Mouse (Mus musculus): ENCODE data around the gene Abtb2.

The Abtb2 gene

DNA sequence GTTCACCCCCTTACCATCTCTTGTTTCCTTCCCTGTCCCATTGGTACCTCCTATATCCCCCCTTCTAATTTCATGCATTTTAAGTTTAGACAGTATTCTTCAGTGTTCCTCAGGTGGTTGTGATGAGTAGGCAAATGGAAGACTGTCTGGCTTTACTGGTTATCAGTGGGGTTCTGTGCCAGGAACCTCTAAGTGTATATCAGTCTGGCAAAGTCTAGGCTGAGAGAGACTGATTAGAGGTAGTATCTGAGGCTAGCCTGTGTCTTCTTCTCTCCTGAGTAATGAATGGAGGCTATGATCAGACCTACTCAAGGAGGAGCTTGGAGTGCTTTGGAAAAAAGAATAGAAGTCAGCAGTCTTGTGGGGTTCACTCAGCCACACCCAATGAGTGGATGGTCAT, 18.0 kb downstream of the Abtb2 start:
- DNase-seq (ENCODE audit: low spot score in 2 of 2) = no peak

DNA sequence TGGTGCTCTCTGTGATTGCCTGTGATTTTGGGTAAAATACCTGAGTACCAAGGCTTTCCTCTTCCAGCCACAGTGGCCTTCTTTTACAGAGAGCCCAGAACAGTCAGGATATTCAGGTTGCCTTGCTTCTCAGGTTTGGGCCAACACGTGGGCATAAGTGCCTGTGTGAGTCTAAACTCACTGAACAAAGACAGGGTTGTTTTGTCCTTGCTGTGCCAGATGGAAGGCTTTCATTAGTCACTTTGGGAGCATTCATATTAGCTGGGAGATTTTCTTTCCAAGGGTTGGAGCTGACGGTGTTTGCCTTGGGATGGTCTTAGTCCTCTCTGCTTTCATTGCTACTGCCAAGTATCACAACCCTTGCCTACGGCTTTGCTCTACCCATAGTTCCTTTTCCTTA, 20.3 kb downstream of the Abtb2 start:
- no peak for DNase-seq (ENCODE audit: low spot score in 2 of 2)

DNA sequence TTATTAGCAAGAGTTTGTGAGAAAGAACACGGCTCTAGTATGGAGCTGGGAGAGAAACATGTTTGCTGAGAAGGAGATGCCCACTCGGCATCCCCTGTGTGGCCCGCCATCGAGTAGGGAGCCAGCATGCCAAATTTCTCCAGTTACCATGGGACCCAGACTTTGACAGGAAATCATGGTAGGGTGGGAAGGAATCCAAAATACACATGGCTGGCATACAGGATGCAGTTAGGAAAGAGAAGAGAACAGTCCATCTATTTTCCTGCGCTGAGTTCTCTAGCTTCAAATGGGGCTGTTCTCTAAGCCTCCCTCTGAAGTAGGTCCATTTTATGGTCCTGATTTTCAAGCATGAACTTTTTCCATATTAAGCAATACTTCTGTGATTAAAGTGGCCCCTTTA, 22.7 kb downstream of the Abtb2 start:
- DNase-seq (ENCODE audit: low spot score in 2 of 2) = no peak

DNA sequence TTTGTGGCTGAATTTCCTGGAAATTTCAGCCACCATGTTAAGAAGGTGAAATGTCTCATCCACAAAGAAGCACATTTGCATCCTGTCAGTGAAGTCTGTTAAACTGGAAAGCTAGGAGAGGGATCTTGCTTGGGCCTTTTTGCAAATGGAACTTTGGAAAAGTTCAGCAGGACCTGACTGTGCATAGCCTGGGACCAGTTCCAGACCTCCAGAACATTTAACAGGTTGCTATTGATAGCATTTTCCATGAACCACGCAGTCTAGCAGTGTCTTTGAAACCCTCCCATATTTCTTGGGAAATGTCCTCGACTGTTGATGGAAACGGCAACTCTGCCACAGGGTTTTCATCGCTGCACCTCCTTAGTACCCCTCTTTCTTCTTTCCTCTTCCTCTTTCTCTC, 23.3 kb downstream of the Abtb2 start:
- DNase-seq (ENCODE audit: low spot score in 2 of 2) = no peak

DNA sequence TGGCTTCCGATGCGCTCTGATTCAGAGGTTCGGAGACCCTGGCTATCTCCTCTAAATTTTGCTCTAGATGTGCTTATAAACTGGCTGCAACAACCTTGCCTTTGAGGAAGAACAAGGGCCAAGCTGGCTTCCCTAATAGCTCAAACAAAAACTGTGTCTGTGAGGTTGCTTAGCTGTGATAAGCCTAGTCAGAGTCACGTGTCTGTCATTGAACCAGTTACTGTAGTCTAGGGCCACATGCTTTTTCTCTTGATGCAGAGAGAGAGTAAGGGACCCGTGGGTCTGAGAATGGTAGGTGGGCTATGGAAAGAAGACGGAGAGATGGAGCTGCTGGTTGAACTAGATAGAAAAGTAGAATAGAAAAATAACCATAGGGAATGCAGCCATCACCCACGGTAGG, 24.5 kb downstream of the Abtb2 start:
- no peak for DNase-seq (ENCODE audit: low spot score in 2 of 2)

DNA sequence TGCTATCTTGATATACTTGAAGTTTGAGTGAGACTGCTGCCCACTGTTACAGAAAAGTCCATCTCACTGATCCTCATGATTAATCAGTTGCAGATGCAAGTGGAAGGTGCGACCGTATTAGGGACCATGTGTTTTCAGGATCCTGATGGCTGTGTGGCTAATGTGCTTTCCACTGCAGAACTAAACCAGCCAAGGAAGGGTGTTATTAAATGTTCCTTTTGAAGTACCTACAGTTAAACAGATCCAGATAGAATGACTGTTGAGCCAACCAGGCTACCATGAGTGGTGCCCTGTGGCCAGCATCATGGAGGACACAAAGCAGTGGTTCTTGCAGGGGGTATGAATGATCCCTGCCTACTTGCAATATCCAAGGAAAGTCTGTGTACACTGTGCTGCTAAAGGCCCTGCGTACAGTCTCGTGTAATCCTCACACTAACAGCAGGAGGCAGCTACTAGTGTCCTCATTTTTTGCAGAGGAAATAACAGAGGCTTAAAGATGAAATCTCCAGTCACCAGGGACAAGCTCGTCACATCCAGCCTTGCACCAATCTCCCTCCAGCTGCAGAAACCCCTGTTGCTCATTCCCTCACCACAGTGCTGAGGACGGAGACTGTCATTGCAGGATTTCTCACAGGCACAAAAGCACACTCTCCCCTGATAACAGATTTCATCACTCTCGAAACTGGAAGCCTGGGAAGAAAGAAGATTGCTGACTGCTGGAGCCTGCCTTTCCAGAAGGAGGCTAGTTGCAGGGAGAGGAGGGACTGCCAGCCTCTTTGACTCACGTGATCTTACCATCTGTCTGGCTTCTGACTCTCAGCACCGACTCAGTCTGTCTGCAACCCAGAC, 25.9 kb downstream of the Abtb2 start:
- no peak for DNase-seq (ENCODE audit: low spot score in 2 of 2)

DNA sequence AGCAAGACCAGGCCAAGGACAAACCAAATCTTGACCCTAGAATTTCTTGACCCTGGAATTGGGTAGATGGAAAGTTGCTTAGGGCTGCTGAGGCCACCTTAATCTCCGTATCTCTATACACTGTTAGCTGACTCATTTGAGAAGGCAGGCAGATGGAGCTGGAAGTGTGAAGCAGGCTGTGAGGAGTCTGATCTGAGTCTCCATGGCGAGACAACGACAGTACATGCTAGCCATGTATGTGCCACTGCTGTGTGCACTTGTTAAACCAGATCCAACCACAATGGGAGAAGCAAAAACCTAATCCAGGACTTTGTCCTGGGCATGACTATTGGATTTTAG, 26.4 kb downstream of the Abtb2 start:
- DNase-seq (ENCODE audit: low spot score in 2 of 2) = no peak

DNA sequence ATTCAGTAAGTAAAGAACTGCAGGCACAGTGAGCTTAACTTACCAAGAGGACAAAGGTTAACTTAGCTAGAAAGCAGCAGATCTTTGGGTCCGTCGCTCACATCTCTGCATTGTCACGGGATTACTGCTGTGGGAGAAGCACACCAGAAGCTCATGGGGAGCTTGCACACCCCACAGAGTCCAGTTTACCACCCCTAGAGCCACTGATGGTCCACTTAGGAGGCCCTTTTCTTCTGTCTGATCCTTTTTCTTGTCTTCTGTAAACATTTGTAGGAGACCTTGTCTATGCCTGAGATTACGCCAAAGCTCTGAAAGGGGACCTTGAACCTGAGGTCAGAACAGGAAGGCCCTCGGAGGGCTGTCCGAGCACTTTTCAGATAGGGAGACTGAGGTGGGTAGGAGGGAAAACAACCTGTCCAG, 28.5 kb downstream of the Abtb2 start:
- DNase-seq (ENCODE audit: low spot score in 2 of 2) = no peak

DNA sequence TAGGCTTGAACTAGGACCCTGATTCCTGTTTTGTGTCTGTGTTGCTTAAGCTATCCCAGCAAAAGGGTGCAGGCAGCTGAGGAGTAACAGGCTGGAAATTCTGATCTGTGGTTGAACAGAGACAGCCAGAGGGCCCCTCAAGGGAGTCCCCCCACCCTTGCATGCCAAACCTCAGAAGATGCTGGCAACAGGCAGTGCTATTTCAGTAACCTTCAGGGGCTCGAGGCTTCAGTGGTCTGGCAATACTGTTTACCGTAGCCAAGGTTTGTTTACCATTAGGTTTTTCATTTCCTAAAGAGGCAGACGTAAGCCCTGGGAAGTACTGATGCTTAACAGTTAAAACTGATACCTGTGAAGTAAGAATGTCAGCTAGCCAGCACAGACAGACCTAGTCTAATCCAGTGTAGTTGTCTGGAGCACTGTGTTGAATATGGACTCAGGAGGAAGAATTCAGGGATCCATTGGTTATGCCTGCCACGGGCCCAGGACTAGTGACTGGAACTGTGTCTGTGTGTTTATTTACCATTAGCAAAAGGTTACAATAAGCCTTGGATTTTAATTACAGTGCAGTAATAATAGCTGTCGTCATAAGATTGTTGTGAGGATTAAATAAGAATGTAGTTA, 29.0 kb downstream of the Abtb2 start:
- no peak for DNase-seq (ENCODE audit: low spot score in 2 of 2)

DNA sequence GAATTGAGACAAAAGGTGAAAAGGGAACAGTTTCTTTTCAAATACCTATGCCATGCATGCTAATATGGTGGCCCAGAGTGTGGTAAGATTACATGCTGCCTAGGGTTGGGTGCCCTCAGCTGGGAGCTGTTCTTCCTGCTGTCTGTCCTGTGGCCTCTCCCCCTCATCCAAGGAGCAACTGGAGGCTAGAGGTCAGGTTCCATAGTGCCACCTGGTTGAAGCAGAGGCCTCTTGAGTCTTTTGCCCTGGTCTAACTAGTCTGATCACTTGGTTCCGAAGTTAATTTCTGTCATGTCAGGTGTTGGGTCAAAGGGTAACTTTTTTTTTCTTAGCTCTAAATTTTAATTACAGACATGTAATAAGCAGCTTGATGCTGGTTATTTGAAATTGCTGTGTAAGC, 33.2 kb downstream of the Abtb2 start:
- no peak for DNase-seq (ENCODE audit: low spot score in 2 of 2)

DNA sequence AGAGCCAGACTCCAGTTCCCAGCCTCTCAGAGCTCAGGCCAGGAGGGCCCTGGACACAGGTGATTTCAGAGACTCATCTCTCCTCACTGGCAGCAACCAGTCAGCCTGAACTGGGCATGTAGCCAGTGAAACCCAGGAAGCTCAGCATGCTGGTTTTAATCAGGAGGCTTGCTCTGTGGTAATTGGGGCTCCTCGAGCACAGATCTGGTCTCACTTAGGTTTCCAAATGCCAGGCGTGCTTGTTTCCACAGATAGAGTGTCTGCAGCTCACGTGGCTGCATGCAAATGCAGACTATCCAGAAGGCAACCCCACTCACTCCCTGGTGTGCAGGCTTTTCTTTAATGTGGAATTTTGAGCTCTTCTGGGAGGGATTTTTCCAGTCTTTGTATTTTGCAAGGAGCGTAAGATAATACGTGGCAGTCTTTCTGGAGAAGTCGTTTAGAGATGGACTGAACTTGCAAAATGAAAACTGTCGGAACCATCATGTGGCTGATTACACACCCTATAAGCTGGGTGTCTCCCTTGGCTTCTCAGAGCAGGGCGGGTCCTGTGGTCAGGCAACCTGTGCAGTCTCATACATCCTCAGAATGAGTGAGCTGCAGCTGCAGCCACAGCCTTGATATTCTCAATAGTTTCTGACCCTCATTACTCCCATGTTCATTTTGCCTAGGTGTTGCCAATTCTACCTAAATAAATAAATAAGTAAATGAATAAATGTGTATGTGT, 34.2 kb downstream of the Abtb2 start:
- DNase-seq (ENCODE audit: low spot score in 2 of 2) = no peak

DNA sequence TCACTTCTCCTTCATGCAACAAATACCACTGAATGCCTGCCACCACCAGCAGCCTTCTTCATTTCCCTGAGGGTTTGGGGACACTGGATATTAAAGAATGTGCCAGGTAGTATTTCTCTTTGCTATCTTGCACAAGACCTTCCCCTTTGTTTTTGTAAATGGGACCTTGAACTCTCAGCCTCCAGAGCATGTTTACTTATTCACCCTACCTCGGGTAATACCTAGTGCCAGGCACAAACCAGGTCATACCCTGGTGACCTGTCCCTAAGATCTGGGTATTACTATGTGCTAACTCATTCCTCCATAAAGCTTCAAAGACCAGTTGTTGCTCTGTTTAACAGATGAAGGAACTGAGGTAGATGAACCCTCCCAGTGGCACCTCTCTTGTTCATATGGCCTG, 35.0 kb downstream of the Abtb2 start:
- DNase-seq (ENCODE audit: low spot score in 2 of 2) = no peak

DNA sequence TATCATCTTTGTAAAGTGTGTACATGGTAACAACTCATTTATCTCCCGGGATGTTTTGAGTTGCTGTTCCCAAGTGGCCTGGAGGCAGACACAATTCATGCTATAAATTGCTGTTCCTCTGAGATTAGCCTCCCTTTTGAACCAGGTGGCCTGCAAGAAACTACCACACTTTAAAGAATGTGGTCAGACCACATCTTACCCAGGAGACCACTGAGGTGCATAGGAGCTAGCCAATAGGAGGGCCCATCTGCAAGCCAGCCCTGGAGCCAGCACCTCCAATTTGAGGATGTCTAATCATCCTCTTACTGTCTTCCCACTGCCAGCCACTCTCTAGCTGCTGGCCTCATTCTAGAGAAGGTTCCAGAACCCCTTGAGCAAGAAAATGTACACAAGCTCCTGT, 35.4 kb downstream of the Abtb2 start:
- no peak for DNase-seq (ENCODE audit: low spot score in 2 of 2)

DNA sequence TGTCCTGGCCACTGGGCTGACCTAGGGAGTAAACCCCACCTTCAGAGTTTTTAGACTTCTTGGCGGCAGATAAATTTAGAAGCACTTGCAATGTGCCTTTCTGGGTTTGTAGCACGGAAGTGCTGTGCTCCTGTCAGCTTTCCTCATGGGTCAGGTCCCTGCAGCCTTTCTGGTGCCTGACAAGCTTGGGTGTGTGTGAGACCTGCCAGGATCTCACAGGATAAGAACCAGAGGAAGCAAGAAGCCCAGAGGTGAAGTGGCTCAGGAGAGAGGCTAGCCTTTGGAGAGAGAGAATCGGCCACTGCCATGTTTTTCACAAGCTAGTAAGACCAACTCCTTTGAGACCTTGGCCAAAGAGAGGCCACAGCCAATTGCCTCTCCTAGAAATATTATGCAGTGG, 37.1 kb downstream of the Abtb2 start:
- DNase-seq (ENCODE audit: low spot score in 2 of 2) = no peak

DNA sequence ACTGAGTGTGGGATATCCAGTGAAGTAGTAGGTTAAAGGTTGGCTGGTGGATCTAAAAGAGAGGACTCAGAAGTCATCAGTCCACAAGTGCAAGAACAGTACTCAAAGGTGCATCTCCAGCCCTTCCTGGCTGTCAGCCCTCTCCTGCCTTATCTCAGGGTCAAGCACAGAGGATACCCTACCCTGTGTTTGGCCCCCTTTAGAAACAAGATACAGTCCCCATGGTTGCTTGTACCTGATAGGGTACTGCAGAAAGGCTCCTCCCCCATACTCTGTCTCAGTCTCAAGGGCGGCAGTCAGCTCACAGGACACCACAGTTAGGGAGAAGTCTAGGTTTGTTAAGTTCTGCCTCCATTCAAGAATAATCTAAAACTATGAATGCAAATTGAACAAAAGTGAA, 37.8 kb downstream of the Abtb2 start:
- DNase-seq (ENCODE audit: low spot score in 2 of 2) = no peak

DNA sequence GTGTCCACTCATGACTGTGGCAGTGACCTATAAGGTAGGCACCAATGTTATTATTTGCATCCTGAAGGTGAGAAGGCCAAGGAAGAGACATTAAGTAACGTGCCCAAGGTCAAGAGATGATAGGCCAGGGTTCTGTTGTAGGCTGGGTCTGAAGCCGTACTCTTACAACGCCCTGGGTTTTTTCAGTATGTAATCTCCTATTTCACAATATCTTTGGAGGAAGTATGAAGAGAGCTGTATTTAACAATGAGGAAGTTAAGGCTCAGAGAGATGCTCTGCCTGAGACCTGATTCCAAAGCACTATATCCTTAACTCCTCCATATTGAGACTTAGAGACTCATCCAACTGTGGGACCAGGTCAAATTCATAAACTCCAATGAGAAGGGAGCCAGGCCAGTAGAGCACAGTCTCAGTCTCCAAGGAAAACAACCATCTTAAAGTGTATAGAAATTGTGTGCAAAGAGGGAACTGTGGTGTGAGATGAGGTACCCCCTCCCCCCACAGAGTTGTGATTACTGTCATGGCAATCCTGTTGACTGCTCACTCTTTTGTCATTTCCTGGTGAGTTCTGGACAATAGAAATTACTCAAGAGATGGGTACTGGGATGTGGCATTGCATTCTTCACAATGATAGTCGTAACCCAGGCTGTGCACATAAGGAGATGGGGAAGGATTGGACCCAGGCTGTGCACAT, 39.8 kb downstream of the Abtb2 start:
- no peak for DNase-seq (ENCODE audit: low spot score in 2 of 2)

DNA sequence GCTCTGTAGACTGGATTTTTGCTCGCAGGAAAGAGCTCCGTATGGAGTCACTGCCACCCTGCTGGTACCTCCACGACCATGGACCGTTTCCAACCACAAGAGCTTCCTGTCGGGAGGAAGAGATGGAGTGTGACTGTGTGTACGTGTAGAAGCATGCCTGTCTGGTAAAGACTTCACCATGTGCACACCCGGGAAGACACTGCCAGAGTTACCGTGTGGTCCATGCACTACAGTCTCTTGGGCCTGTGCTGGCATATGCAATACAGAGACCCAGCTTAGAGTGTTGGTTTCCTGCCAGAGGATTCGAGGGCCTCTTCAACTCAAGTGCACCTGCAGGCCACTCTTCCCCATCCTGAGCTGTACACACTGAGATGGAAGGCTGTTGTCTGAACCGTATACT, 41.8 kb downstream of the Abtb2 start:
- no peak for DNase-seq (ENCODE audit: low spot score in 2 of 2)

DNA sequence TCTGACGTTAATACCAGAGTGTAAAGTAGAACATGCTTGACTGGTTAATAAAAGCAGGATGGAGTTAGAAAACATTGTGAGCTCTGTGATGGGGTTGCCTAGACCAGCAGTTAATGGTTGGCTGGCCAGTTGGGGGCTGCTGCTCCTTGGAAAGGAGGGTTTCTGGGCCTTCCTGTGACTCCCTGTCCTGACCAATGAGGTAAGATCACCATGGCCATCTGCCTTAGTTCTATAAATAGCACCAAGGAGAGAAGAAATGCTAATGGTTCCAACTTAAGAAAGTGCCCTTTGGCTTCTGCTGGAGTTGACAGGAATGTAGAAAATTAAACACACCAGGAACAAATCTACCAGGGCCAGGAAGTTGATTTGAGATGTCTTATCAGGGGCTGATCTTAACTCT, 42.8 kb downstream of the Abtb2 start:
- DNase-seq (ENCODE audit: low spot score in 2 of 2) = no peak

DNA sequence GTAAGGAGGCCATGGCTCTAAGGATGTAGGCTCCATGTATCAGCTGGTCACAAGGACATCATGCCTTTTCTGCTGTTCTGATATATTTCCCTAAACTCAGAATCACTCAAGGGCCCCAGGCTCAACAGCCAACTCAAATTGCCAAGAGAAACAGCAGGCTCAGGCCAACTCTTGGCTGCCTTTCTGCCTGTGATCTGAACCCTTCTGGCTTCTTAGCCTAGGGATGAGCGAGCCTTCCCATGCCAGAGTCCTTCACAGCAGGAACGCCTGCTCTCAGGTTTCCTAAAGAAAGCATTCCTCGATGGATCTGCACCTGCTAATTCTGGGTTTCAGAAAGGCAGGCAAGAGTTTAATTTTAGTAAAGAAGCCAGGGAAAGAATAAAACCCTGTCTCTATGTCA, 43.4 kb downstream of the Abtb2 start:
- no peak for DNase-seq (ENCODE audit: low spot score in 2 of 2)

DNA sequence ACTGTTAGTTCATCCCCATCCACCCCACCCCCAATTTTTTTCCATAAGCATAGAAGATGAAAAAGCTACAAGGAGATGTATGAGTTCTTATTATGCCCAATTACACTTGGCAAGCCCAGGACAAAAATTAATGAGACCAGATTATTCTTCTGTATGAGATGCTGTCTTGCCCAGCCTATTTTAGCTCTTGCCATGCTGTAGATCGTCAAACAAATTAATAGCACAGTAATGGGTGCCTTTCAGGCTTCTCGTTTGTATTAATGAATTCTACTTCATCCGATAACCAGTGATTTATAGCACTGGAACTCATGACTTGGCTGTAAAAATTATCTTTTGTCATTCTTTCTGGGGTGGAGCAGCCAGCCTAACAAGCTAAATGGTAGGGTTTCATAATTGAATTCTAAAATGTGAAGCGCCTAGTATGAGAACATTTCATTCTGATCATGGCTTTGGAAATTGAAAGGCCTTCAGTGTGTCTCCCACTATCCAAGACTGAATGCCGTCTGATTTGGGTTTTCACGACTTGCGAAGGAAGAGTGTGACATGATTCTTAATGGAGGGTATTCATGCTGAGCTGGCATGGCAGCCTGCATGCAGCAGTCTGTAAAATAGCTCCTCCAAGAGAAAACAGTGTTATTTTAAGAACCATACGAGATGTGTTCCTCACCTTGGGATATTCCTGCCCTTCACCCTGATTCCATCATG, 44.9 kb downstream of the Abtb2 start:
- DNase-seq (ENCODE audit: low spot score in 2 of 2) = no peak

DNA sequence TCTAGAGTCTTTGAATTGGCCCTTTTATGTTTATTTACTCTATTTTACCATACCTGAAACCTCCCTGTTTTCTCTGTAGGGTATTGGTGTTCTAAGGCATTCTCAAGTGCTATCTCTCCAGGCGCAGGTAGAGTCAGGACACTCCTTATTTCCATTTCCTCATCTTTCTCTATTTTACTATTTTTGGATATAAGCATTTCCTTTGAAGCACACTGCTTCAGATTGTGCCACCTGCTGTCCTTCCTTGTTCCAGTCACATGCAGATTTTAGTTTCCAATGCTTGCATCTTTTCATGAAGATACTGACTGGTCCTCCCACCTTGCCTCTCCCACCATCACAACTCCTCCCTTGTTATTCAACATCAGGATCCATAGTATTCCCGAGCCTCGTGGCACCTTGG, 47.8 kb downstream of the Abtb2 start:
- DNase-seq (ENCODE audit: low spot score in 2 of 2) = no peak

DNA sequence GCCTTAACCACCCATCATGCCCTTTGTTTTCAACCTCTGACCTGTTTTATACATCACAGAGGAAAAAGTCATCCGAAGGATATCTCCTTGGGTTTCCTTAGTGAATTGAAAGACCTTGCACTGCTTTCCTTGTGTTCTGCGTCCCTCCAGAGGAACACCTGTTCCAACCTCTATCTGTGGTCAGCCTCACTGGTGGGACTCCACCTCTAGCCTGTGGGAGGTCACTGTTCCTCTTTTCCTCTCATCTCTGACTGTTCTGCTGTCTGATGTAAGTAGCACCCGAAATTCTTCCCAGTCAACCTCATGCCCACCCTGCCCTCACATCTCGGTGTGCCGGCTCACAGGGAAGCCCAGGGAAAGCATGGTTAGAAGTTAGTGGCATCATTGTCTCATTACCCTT, 48.9 kb downstream of the Abtb2 start:
- no peak for DNase-seq (ENCODE audit: low spot score in 2 of 2)

All from urinary bladder, postnatal 4 days (tissue).